Mouse (Mus musculus) B cell, adult 2 months (primary cell): Measurements from ENCODE around the gene Slc6a1.

Experiments
- DNase-seq, 2 experiments: peaks; one replicate each; pipeline ENCODE4 v3.0.0; 2022

The Slc6a1 gene

GRCm38 (mm10) chr6:114282469-114283277 lies at the start of gene Slc6a1:
Slc6a1 (plus strand) TSS chr6:114282635.
- no peak for DNase-seq

GRCm38 (mm10) chr6:114238892-114239644 lies 43.4 kb upstream of the Slc6a1 start:
- no peak for DNase-seq

- DNase-seq = no peak
Observed at GRCm38 (mm10) chr6:114245665-114246064, 36.8 kb upstream of the Slc6a1 start.

GRCm38 (mm10) chr6:114250311-114250710 lies 32.1 kb upstream of the Slc6a1 start:
- DNase-seq = peak; percentile 64 to 67

- no peak for DNase-seq
Observed at GRCm38 (mm10) chr6:114254927-114255326, 27.5 kb upstream of the Slc6a1 start.

- no peak for DNase-seq
Observed at GRCm38 (mm10) chr6:114257762-114258361, 24.6 kb upstream of the Slc6a1 start.

GRCm38 (mm10) chr6:114258661-114259193 lies 23.7 kb upstream of the Slc6a1 start:
- no peak for DNase-seq

- DNase-seq = no peak
Observed at GRCm38 (mm10) chr6:114261609-114262008, 20.8 kb upstream of the Slc6a1 start.

- DNase-seq = no peak
Observed at GRCm38 (mm10) chr6:114264010-114264409, 18.4 kb upstream of the Slc6a1 start.

GRCm38 (mm10) chr6:114264426-114264825 lies 18.0 kb upstream of the Slc6a1 start:
- no peak for DNase-seq

GRCm38 (mm10) chr6:114266273-114266672 lies 16.2 kb upstream of the Slc6a1 start:
- DNase-seq = no peak

- no peak for DNase-seq
Observed at GRCm38 (mm10) chr6:114267979-114268378, 14.5 kb upstream of the Slc6a1 start.

GRCm38 (mm10) chr6:114269589-114269988 lies 12.8 kb upstream of the Slc6a1 start:
- no peak for DNase-seq

- DNase-seq = no peak
Observed at GRCm38 (mm10) chr6:114270799-114271198, 11.6 kb upstream of the Slc6a1 start.

GRCm38 (mm10) chr6:114272279-114272678 lies 10.2 kb upstream of the Slc6a1 start:
- no peak for DNase-seq

GRCm38 (mm10) chr6:114273997-114274728 lies 8.3 kb upstream of the Slc6a1 start:
- DNase-seq = no peak

- DNase-seq = no peak
Observed at GRCm38 (mm10) chr6:114275800-114276199, 6.6 kb upstream of the Slc6a1 start.

GRCm38 (mm10) chr6:114283278-114283770 lies 889 bp downstream of the Slc6a1 start:
- no peak for DNase-seq

- no peak for DNase-seq
Observed at GRCm38 (mm10) chr6:114283927-114284703, 1.7 kb downstream of the Slc6a1 start.

- DNase-seq = no peak
Observed at GRCm38 (mm10) chr6:114285424-114285823, 3.0 kb downstream of the Slc6a1 start.

- no peak for DNase-seq
Observed at GRCm38 (mm10) chr6:114289106-114289505, 6.7 kb downstream of the Slc6a1 start.

- no peak for DNase-seq
Observed at GRCm38 (mm10) chr6:114290184-114290583, 7.7 kb downstream of the Slc6a1 start.
